Mouse (Mus musculus) neural tube, embryonic 12.5 days (tissue): ENCODE measurements around the gene Galnt9. TPM values are rescaled to one million over a fixed set of nuclear protein-coding genes. Genes with fewer than 3 reads are reported as not detected.

Experiments
- ATAC-seq: fragments of 200-750 bp; cut with Nextera tagmentation; 2 replicates; pipeline ENCODE4 v1.8.0; 2017; ENCODE audit warnings: low read depth, mild to moderate bottlenecking, moderate TSS enrichment, moderate library complexity; ENCODE audit not compliant: low FRiP score
- H3K27ac ChIP-seq: fragments of 300-500 bp; sonication (generic); 2 replicates; pipeline ENCODE4 v1.5.1; 2016
- H3K27me3 ChIP-seq: fragments of 300-500 bp; sonication (generic); replicated peaks from 2 replicates; pipeline ENCODE4 v1.6.1; 2016; ENCODE audit warnings: mild to moderate bottlenecking
- H3K36me3 ChIP-seq: fragments of 300-500 bp; sonication (generic); 2 replicates; pipeline ENCODE4 v1.6.1; 2016; ENCODE audit warnings: mild to moderate bottlenecking
- H3K4me1 ChIP-seq: fragments of 300-500 bp; sonication (generic); 2 replicates; pipeline ENCODE4 v1.6.1; 2016
- H3K4me2 ChIP-seq: fragments of 300-500 bp; sonication (generic); replicated peaks from 2 replicates; pipeline ENCODE4 v1.6.1; 2016; ENCODE audit warnings: mild to moderate bottlenecking
- H3K4me3 ChIP-seq: fragments of 300-500 bp; sonication (generic); 2 replicates; pipeline ENCODE4 v1.5.1; 2016
- H3K9ac ChIP-seq: fragments of 300-500 bp; sonication (generic); 2 replicates; pipeline ENCODE4 v1.6.1; 2016; ENCODE audit warnings: mild to moderate bottlenecking
- H3K9me3 ChIP-seq: fragments of 300-500 bp; sonication (generic); 2 replicates; pipeline ENCODE4 v1.6.1; 2016; ENCODE audit warnings: mild to moderate bottlenecking
- WGBS: fragments of 180-500 bp; shearing (Covaris S2); methylation state at CpG from one replicate; pipeline ENCODE4 v1.1.7; 2016; 5-methylcytosine and 5-hydroxymethylcytosine counted together
- polyA plus RNA-seq: library from polyadenylated mRNA; unstranded; fragments of >200 nt; fragmentation: Nextera tagmentation; extraction: Ambion mirVana; gene quantifications from 2 replicates; pipeline ENCODE4 v1.2.1, GENCODE M21; 2016

Galnt9 gene
- 10.6 and 15.0 TPM in 2 replicates for polyA plus RNA-seq

- ATAC-seq: peak; percentile 63
- H3K27ac ChIP-seq: no peak within 1 kb of the TSS
- under 1% methylated on average over 82 of the region's 82 CpGs for WGBS
- no peaks in the 10 kb centered on the region for H3K9me3 ChIP-seq
- H3K4me3 ChIP-seq: peak within 1 kb of the TSS; percentile 47
- peak within 1 kb of the TSS; percentile 71 for H3K4me2 ChIP-seq
- H3K9ac ChIP-seq: peak within 1 kb of the TSS; percentile 66
- H3K36me3 ChIP-seq: no peaks in the 10 kb centered on the region
- H3K4me1 ChIP-seq: peaks cover 22% of the 10 kb centered on the region
- H3K27me3 ChIP-seq: peaks cover 38% of the 10 kb centered on the region
Measured at GRCm38 (mm10) chr5:110543951-110544690, at the start of gene Galnt9. Gene Galnt9 (plus strand): TSS chr5:110544355.

DNA sequence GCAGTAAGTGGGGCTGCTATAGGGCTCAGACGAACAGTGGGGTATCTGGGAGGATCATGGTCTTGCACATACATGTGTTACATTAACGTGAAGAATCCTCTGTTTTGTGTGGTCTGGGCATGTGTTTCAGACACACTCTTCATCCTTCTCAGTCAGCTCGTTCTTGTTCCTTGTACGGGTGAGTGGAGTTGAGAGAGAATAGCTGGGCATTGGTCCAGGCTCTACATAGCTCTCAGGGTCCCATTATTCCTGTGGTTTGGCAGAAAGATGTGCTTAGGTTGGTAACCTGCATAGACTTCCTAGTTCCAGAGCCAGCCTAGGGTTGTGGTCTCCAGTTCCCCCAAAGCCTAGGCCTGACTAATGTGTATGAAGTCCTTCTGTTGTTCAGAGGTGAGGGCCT lies 49.8 kb upstream of the Galnt9 start:
- ATAC-seq: no peak
- no peak overlapping the region for H3K9ac ChIP-seq
- no peaks in the 10 kb centered on the region for H3K27me3 ChIP-seq
- no peaks in the 10 kb centered on the region for H3K36me3 ChIP-seq
- no peaks in the 10 kb centered on the region for H3K9me3 ChIP-seq
- no peak overlapping the region for H3K27ac ChIP-seq
- H3K4me1 ChIP-seq: peaks cover 16% of the 10 kb centered on the region
- H3K4me2 ChIP-seq: no peak overlapping the region
- 68% methylated on average over 4 of the region's 4 CpGs for WGBS
- no peak overlapping the region for H3K4me3 ChIP-seq

DNA sequence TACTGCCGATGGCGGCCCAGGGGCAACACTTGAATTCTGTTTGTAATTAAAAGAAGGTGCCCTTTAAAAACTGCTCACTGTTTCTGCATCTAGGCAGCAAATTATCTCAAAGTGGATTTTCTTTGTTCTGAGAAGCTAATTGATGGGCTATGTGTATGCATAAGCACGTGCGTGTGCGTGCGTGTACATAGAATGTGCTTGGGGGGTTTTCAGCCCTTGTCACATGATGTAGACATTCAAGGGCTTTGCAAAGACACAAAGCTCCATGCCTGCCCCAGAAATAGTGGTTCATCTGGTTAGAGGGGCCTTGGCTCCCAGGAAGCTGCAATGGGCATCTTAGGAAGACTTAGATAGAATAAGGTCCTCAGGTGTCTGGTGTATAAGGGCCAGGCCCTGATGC lies 49.1 kb upstream of the Galnt9 start:
- no peak overlapping the region for H3K4me2 ChIP-seq
- H3K27me3 ChIP-seq: no peaks in the 10 kb centered on the region
- no peak overlapping the region for H3K27ac ChIP-seq
- H3K9ac ChIP-seq: no peak overlapping the region
- no peaks in the 10 kb centered on the region for H3K9me3 ChIP-seq
- no peak for ATAC-seq
- WGBS: 88% methylated on average over 6 of the region's 6 CpGs
- H3K36me3 ChIP-seq: no peaks in the 10 kb centered on the region
- H3K4me3 ChIP-seq: no peak overlapping the region
- peaks cover 16% of the 10 kb centered on the region for H3K4me1 ChIP-seq

DNA sequence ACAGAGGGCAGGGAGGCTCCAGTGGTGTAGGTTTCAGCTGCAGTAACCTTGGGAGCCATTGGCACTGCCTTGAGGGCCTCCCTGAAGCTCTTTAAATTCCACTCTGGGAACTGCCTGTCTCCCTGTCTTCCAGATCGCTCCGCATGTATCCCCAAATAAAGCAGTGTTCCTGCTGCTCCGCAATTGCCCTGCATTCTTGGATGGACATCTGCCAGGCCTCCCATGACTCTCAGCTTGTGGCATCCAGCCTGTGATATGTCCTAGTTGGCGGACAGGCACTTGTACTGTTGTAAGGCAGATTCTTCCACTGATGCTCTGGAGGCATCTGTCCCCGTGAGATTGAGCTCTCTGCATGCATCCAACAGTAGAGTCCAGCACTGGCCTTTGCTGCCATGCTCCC lies 46.6 kb upstream of the Galnt9 start:
- 68% methylated on average over 5 of the region's 5 CpGs for WGBS
- H3K9me3 ChIP-seq: no peaks in the 10 kb centered on the region
- no peak overlapping the region for H3K4me2 ChIP-seq
- no peak overlapping the region for H3K4me3 ChIP-seq
- no peak overlapping the region for H3K27ac ChIP-seq
- H3K36me3 ChIP-seq: no peaks in the 10 kb centered on the region
- no peak for ATAC-seq
- H3K4me1 ChIP-seq: peaks cover 16% of the 10 kb centered on the region
- H3K27me3 ChIP-seq: no peaks in the 10 kb centered on the region
- H3K9ac ChIP-seq: no peak overlapping the region

DNA sequence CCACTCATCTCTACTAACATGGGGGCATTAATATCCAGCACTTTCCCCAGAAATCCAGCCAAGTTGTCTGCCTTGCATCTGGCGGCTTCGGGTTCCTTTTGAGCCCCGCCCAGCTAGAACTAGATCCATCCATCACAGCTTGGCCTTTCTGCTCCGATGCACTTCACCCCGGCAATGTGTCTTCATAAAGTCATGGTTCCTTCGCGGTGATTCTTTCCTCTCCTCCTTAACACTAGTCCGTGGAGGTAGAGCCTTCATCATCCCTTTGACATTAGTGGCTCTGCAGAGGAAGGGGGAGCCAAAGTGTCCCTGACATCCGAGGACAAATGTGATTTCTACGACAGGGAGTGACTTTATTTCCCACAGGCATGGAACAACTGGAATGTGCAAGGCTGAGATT lies 46.1 kb upstream of the Galnt9 start:
- Histone ChIP-seq H3K4me1 (peaks cover 16% of the 10 kb centered on the region), H3K4me2 (no peak overlapping the region), H3K4me3 (no peak overlapping the region), H3K36me3 (no peaks in the 10 kb centered on the region), H3K9me3 (no peaks in the 10 kb centered on the region), H3K27ac (no peak overlapping the region), H3K27me3 (no peaks in the 10 kb centered on the region), H3K9ac (no peak overlapping the region)
- no peak for ATAC-seq
- 26% methylated on average over 10 of the region's 10 CpGs for WGBS

- ATAC-seq: no peak
- Histone ChIP-seq H3K4me2 (no peak overlapping the region), H3K27me3 (no peaks in the 10 kb centered on the region), H3K4me3 (no peak overlapping the region), H3K36me3 (no peaks in the 10 kb centered on the region), H3K9ac (no peak overlapping the region), H3K27ac (no peak overlapping the region), H3K9me3 (no peaks in the 10 kb centered on the region), H3K4me1 (peaks cover 16% of the 10 kb centered on the region)
- WGBS: 73% methylated on average over 4 of the region's 4 CpGs
Measured at GRCm38 (mm10) chr5:110500233-110500632, 43.9 kb upstream of the Galnt9 start.

- Histone ChIP-seq H3K4me2 (no peak overlapping the region), H3K4me3 (no peak overlapping the region), H3K4me1 (peaks cover 8% of the 10 kb centered on the region), H3K36me3 (no peaks in the 10 kb centered on the region), H3K9ac (no peak overlapping the region), H3K27ac (no peak overlapping the region), H3K27me3 (no peaks in the 10 kb centered on the region), H3K9me3 (no peaks in the 10 kb centered on the region)
- 92% methylated on average over 3 of the region's 3 CpGs for WGBS
- no peak for ATAC-seq
Measured at GRCm38 (mm10) chr5:110503361-110503760, 40.8 kb upstream of the Galnt9 start.

DNA sequence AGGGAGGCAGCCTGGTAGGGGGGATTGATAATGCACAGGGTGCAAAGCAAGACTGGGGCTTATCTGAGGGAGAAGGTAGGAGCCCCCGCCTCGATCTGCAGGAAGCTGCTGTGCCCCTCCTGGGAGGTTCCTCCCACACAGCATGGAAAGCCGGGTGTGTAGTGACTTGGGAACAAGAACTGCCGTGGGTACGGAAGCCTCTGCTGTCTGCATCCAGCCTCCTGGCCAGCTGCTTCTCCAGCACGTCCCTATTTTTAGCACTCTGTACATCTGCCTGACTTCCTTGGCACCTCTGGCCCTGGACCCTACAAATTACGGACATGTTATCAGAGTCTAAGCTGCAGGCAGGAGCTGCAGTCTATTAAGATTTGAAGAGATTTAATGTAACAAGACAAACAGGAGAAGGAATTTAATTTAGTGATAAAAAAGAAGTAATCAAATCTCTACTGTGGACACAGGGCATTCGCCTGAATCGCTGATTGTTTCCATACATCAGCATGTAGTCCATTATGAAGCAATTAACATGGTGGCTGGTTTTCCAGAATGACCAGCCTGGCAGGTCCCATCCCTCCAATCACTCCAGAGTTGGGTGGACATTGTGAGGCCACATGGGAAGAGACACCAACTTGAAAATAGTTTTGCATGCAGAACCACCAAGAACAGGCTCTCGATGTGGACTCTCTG lies 38.4 kb upstream of the Galnt9 start:
- Histone ChIP-seq H3K9me3 (no peaks in the 10 kb centered on the region), H3K9ac (no peak overlapping the region)

DNA sequence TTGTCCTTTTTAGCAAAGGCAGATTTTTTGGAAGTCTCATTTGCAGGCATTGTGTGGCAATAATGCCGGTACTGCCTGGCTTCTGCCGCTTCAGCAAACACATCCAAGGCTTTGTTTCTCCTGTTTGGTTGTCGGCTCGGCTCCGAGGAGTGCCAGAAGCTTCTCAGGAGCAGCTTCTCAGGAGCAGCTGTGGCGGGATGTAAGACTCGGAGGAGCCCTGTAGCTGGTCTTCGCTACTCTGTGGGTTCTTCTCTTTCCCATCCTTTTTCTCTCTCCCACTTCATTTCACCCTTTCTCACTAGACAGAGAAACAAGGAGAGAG lies 37.9 kb upstream of the Galnt9 start:
- ATAC-seq: no peak
- 51% methylated on average over 8 of the region's 8 CpGs for WGBS
- H3K4me2 ChIP-seq: no peak overlapping the region

More for the DNA sequence above, 38.4 kb upstream of the Galnt9 start:
- H3K4me3 ChIP-seq: no peak overlapping the region
- no peak for ATAC-seq
- WGBS: 58% methylated on average over 10 of the region's 10 CpGs
- H3K4me2 ChIP-seq: no peak overlapping the region
- no peaks in the 10 kb centered on the region for H3K36me3 ChIP-seq
- H3K4me1 ChIP-seq: 0 out of 2 replicates have a peak, but pooled peaks cover 4% of the 10 kb centered on the region
- H3K27me3 ChIP-seq: no peaks in the 10 kb centered on the region
- H3K27ac ChIP-seq: no peak overlapping the region

GRCm38 (mm10) chr5:110506856-110507255 lies 37.3 kb upstream of the Galnt9 start:
- H3K9me3 ChIP-seq: no peaks in the 10 kb centered on the region
- H3K9ac ChIP-seq: no peak overlapping the region
- no peaks in the 10 kb centered on the region for H3K36me3 ChIP-seq
- no peak for ATAC-seq
- H3K4me2 ChIP-seq: no peak overlapping the region
- H3K27ac ChIP-seq: no peak overlapping the region
- 76% methylated on average over 3 of the region's 3 CpGs for WGBS
- no peak overlapping the region for H3K4me3 ChIP-seq
- H3K4me1 ChIP-seq: 0 out of 2 replicates have a peak, but pooled peaks cover 4% of the 10 kb centered on the region
- no peaks in the 10 kb centered on the region for H3K27me3 ChIP-seq

More for the DNA sequence above, 37.9 kb upstream of the Galnt9 start:
- Histone ChIP-seq H3K9ac (no peak overlapping the region), H3K36me3 (no peaks in the 10 kb centered on the region), H3K4me3 (no peak overlapping the region), H3K4me1 (0 out of 2 replicates have a peak, but pooled peaks cover 4% of the 10 kb centered on the region), H3K9me3 (no peaks in the 10 kb centered on the region), H3K27ac (no peak overlapping the region), H3K27me3 (no peaks in the 10 kb centered on the region)

- H3K36me3 ChIP-seq: no peaks in the 10 kb centered on the region
- 0 out of 2 replicates have a peak, but pooled peaks cover 4% of the 10 kb centered on the region for H3K4me1 ChIP-seq
- no peak overlapping the region for H3K9ac ChIP-seq
- 81% methylated on average over 3 of the region's 3 CpGs for whole genome bisulfite sequencing
- no peaks in the 10 kb centered on the region for H3K27me3 ChIP-seq
- H3K27ac ChIP-seq: no peak overlapping the region
- H3K4me2 ChIP-seq: no peak overlapping the region
- no peak overlapping the region for H3K4me3 ChIP-seq
- no peaks in the 10 kb centered on the region for H3K9me3 ChIP-seq
- no peak for ATAC-seq
Measured at GRCm38 (mm10) chr5:110507943-110508342, 36.2 kb upstream of the Galnt9 start.

GRCm38 (mm10) chr5:110510357-110510756 lies 33.8 kb upstream of the Galnt9 start:
- Histone ChIP-seq H3K4me2 (no peak overlapping the region), H3K27ac (no peak overlapping the region), H3K9ac (no peak overlapping the region), H3K9me3 (no peaks in the 10 kb centered on the region), H3K36me3 (no peaks in the 10 kb centered on the region), H3K4me3 (no peak overlapping the region), H3K4me1 (0 out of 2 replicates have a peak, but pooled peaks cover 3% of the 10 kb centered on the region), H3K27me3 (no peaks in the 10 kb centered on the region)
- no peak for ATAC-seq
- 88% methylated on average over 6 of the region's 6 CpGs for WGBS
